Mouse (Mus musculus): ENCODE measurements around the gene Vmn1r74. TPM values are rescaled to one million over a fixed set of nuclear protein-coding genes. Genes with fewer than 3 reads are reported as not detected.
"Not testable (repeated sequence)": the region's sequence is repeated elsewhere in the genome, so short reads cannot be mapped to it uniquely, and the experiment has no call there.

Gene Vmn1r74
- not detected in 2 replicates for polyA plus RNA-seq (2016; fragmentation: Nextera tagmentation; extraction: Ambion mirVana)

GRCm38 (mm10) chr7:11833680-11834079, at the start of gene Vmn1r74:
Gene Vmn1r74, plus strand, starts transcription at chr7:11833980.
- Histone ChIP-seq H3K27ac (no peak within 1 kb of the TSS), H3K4me1 (no peaks in the 10 kb centered on the region), H3K9me3 (peaks cover 10% of the 10 kb centered on the region), H3K4me3 (no peak within 1 kb of the TSS), H3K36me3 (no peaks in the 10 kb centered on the region), H3K27me3 (ENCODE audit: insufficient read depth, poor library complexity, severe bottlenecking) (no peaks in the 10 kb centered on the region)
- no peak for DNase-seq (ENCODE audit: low spot score)
- WGBS, result 75% methylated on average over 2 of the region's 2 CpGs

- H3K4me3 ChIP-seq, result no peak overlapping the region
- no peaks in the 10 kb centered on the region for H3K36me3 ChIP-seq
- DNase-seq (ENCODE audit: low spot score), result no peak
- no peaks in the 10 kb centered on the region for H3K4me1 ChIP-seq
- no peaks in the 10 kb centered on the region for H3K27me3 ChIP-seq (ENCODE audit: insufficient read depth, poor library complexity, severe bottlenecking)
- no peak overlapping the region for H3K27ac ChIP-seq
- peaks cover 9% of the 10 kb centered on the region for H3K9me3 ChIP-seq
Observed at GRCm38 (mm10) chr7:11813751-11814150, 20.0 kb upstream of the Vmn1r74 start.

DNA sequence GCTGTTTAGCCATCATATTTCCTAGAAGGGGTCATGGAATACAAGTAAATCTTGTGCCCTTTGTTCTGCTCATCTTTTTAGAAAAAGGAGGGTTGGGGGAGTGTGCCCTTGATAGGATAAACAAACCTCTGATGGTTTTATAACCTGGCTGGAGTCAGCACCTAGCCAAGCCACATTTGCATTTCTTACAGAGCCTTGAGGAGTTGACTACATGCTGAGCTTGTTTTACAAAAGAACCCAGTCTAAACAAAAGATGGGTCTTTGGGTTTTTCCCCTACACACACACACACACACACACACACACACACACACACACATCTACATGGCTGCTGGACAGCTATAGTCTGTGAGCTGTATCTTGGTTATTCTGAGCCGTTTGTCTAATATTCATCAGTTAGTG, 11.6 kb upstream of the Vmn1r74 start:
- no peaks in the 10 kb centered on the region for H3K27me3 ChIP-seq (ENCODE audit: insufficient read depth, poor library complexity, severe bottlenecking)
- H3K4me3 ChIP-seq, result no peak overlapping the region
- H3K9me3 ChIP-seq, result peaks cover 11% of the 10 kb centered on the region; the same call in 1 of the 2 replicates
- H3K4me1 ChIP-seq, result no peaks in the 10 kb centered on the region
- H3K36me3 ChIP-seq, result no peaks in the 10 kb centered on the region
- H3K27ac ChIP-seq, result no peak overlapping the region
- 71% methylated on average over 1 of the region's 1 CpGs for WGBS
- DNase-seq (ENCODE audit: low spot score), result no peak

DNA sequence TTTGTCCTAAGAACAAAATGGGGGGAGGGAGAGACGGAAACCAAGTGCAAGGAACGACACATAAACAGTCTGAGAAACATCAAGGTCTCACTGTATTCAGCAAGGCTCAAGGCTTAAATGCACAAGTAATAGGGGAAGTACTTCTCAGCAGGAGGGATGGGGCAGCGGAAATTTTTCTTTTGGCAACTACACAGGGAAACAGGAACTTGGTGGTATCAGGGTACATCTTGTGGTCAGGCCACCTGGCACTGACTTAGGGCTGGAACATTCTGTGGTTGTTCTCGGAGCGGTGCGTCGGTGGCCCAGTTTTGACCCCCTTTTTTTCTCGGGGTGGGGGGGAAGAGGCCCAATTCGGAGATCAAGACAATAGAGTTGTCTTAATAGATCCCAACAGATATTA, 10.5 kb upstream of the Vmn1r74 start:
- not testable (repeated sequence) for DNase-seq (ENCODE audit: low spot score); H3K36me3 ChIP-seq; H3K9me3 ChIP-seq; H3K4me1 ChIP-seq; H3K4me3 ChIP-seq; H3K27ac ChIP-seq; H3K27me3 ChIP-seq (ENCODE audit: insufficient read depth, poor library complexity, severe bottlenecking)
- WGBS, result 83% methylated on average over 9 of the region's 9 CpGs

DNA sequence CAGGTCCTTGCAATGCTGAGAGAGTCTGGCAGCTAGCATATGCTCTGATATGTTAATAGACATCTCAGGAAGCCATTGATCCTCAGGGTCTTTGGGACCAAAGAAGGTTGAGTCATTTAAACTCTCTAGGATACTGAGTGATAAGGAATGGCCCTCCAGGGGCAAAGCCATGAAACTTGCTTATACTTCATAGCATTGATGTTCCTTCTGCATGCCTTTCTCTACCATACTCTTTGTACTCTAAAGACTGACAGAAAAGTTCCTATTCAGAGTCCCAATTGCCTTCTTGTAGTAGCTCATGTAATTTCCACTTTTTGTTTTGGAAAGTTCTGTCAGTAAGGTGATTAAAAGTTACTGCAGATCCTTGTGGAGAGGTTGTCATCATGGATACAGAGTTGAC, 40.5 kb downstream of the Vmn1r74 start, which contains the start of gene Vmn1r75:
Vmn1r75 (plus strand) TSS at position 301 of the 400 bp plus-strand sequence.
- no peak within 1 kb of the TSS for H3K27ac ChIP-seq
- no peaks in the 10 kb centered on the region for H3K27me3 ChIP-seq (ENCODE audit: insufficient read depth, poor library complexity, severe bottlenecking)
- H3K4me1 ChIP-seq, result no peaks in the 10 kb centered on the region
- no peak for DNase-seq (ENCODE audit: low spot score)
- H3K4me3 ChIP-seq, result no peak within 1 kb of the TSS
- 0 out of 2 replicates have a peak, but pooled peaks cover 8% of the 10 kb centered on the region for H3K9me3 ChIP-seq
- no peaks in the 10 kb centered on the region for H3K36me3 ChIP-seq

Other genes with a start within 250 kb of the Vmn1r74 start
- not detected in 2 replicates for gene Zscan4-ps3, start 224.7 kb upstream of the Vmn1r74 start, polyA plus RNA-seq (2016; fragmentation: Nextera tagmentation; extraction: Ambion mirVana)
- gene Vmn1r72, start 153.8 kb upstream of the Vmn1r74 start, polyA plus RNA-seq (2016; fragmentation: Nextera tagmentation; extraction: Ambion mirVana), result not detected in 2 replicates
- gene Vmn1r73, start 103.7 kb upstream of the Vmn1r74 start, polyA plus RNA-seq (2016; fragmentation: Nextera tagmentation; extraction: Ambion mirVana), result not detected in 2 replicates
- gene Vmn1r75, start 40.6 kb downstream of the Vmn1r74 start, polyA plus RNA-seq (2016; fragmentation: Nextera tagmentation; extraction: Ambion mirVana), result not detected in 2 replicates
- not detected in 2 replicates for gene Vmn1r76, start 104.2 kb downstream of the Vmn1r74 start, polyA plus RNA-seq (2016; fragmentation: Nextera tagmentation; extraction: Ambion mirVana)
- not detected in 2 replicates for gene Vmn1r77, start 202.8 kb downstream of the Vmn1r74 start, polyA plus RNA-seq (2016; fragmentation: Nextera tagmentation; extraction: Ambion mirVana)